9 mouse cellular contexts compared by ENCODE assay signal in the genomic region with DNA sequence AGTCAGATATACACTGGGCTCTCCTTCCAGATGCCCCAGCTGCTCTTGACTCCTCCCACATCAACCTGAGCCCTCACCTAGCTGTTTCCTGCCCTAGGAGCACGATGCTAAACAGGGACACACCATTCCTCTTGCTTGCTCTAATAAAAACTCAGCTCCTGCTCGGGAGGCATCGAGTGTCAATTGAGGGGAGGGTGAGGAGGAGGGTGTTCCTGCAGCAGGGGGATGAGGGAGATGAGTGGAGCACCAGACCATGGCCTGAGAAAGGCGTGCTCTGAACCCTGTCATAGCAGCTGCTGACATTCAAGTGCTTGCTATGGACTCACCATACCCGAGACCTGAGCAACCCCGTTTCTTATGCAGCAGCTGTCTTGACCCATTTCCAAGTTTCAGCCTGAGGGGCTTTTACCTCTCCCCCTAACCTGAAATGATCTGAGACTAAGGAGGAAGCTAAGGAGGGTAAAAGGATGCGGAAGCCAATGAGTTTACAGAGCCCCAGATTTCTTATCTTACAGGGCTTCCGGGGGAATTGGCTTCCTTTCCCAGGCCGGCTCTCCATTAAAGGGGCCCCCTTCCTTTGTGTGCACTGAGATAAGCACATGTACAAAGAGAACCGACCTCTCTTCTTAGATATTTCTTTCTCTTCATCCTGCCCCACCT. TPM values are rescaled to one million over a fixed set of nuclear protein-coding genes. Genes with fewer than 3 reads are reported as not detected.
DNase-seq lines count a peak whose midpoint lies in the region; ATAC-seq and TF ChIP-seq lines count a peak whose summit lies in the region.
"Had no signal": no experiment of that assay in that cellular context is flagged by ENCODE, and none has a peak within 500 bp of the region (broad histone marks: within the 10 kb centered on the region; RNA-seq: fewer than 3 reads in every experiment).

No protein-coding gene starts in this region.

- no peaks in the 10 kb centered on the region for H3K27me3 ChIP-seq in lung, postnatal 0 days (replicated peaks; ENCODE audit: insufficient read depth, low read length)
- no peaks in the 10 kb centered on the region for H3K27me3 ChIP-seq in embryonic facial prominence, embryonic 12.5 days
- H3K27me3 ChIP-seq in limb, embryonic 14.5 days (ENCODE audit: control insufficient read depth, insufficient read depth, low read length): no peaks in the 10 kb centered on the region

- ATAC-seq in lung, postnatal 0 days: peak; percentile 36
- 0 out of 2 replicates have a peak, but pooled peaks have one; percentile 28 for ATAC-seq in embryonic facial prominence, embryonic 12.5 days (ENCODE audit: insufficient number of reproducible peaks, insufficient read depth, low FRiP score, low TSS enrichment)
- ATAC-seq in limb, embryonic 14.5 days (ENCODE audit: low FRiP score, low read depth): peak; percentile 44; the same call in 1 of the 2 replicates
- ATAC-seq: forebrain, embryonic 15.5 days had no signal

- no peak overlapping the region for H3K4me3 ChIP-seq in lung, postnatal 0 days (ENCODE audit: low read depth, low read length)
- no peak overlapping the region for H3K4me3 ChIP-seq in embryonic facial prominence, embryonic 12.5 days
- H3K4me3 ChIP-seq in limb, embryonic 14.5 days (replicated peaks; ENCODE audit: low read length): no peak overlapping the region
- H3K4me3 ChIP-seq: forebrain, embryonic 15.5 days had no signal

- no peak overlapping the region for H3K27ac ChIP-seq in lung, postnatal 0 days (ENCODE audit: low read length)
- H3K27ac ChIP-seq in embryonic facial prominence, embryonic 12.5 days: peak overlapping the region; percentile 42; the same call in 1 of the 2 replicates
- 0 out of 2 replicates have a peak overlapping the region, but pooled peaks have one; percentile 29 for H3K27ac ChIP-seq in limb, embryonic 14.5 days (replicated peaks; ENCODE audit: low read depth, low read length)
- H3K27ac ChIP-seq: forebrain, embryonic 15.5 days; macrophage had no signal

- WGBS in lung, postnatal 0 days: 5% methylated on average over 10 of the region's 10 CpGs
- WGBS in embryonic facial prominence, embryonic 12.5 days: 17% methylated on average over 10 of the region's 10 CpGs
- WGBS in limb, embryonic 14.5 days: 13% methylated on average over 10 of the region's 10 CpGs

- TF ChIP-seq EP300 in lung, postnatal 0 days (IDR thresholded peaks at IDR 0.05): peak; percentile 57; the same call in 1 of the 2 replicates

- TF ChIP-seq POLR2A in limb, embryonic 14.5 days (IDR thresholded peaks at IDR 0.05; ENCODE audit: borderline replicate concordance, extremely low read depth, insufficient read depth, insufficient read length): no peak

- no peak for TF ChIP-seq CTCF in lung, postnatal 0 days (IDR thresholded peaks at IDR 0.05)

- no peaks in the 10 kb centered on the region for H3K9me3 ChIP-seq in lung, postnatal 0 days (ENCODE audit: low read length)
- no peaks in the 10 kb centered on the region for H3K9me3 ChIP-seq in embryonic facial prominence, embryonic 12.5 days
- H3K9me3 ChIP-seq in limb, embryonic 14.5 days (ENCODE audit: control insufficient read depth, low read length): no peaks in the 10 kb centered on the region
- H3K9me3 ChIP-seq: forebrain, embryonic 15.5 days had no signal

- 0 out of 2 replicates have a peak overlapping the region, but pooled peaks have one; percentile 17 for H3K4me2 ChIP-seq in lung, postnatal 0 days (replicated peaks; ENCODE audit: low read depth, low read length)
- no peak overlapping the region for H3K4me2 ChIP-seq in embryonic facial prominence, embryonic 12.5 days (replicated peaks)
- no peak overlapping the region for H3K4me2 ChIP-seq in limb, embryonic 14.5 days (replicated peaks; ENCODE audit: low read depth, low read length, severe bottlenecking)
- H3K4me2 ChIP-seq: forebrain, embryonic 15.5 days had no signal

- peak; percentile 49 for DNase-seq in lung, postnatal 0 days (ENCODE audit: low spot score)
- no peak for DNase-seq in lung, postnatal 36 days
- DNase-seq in limb, embryonic 14.5 days (ENCODE audit: low spot score): no peak
- peak; percentile 45 for DNase-seq in thymus, postnatal 14 days
- no peak for DNase-seq in urinary bladder, postnatal 25 days (ENCODE audit: low spot score)
- DNase-seq in natural killer cell, adult 2 months (ENCODE audit: low spot score in 2 of 2): no peak

- no peak overlapping the region for H3K9ac ChIP-seq in lung, postnatal 0 days (replicated peaks; ENCODE audit: low read depth)
- no peak overlapping the region for H3K9ac ChIP-seq in embryonic facial prominence, embryonic 12.5 days
- no peak overlapping the region for H3K9ac ChIP-seq in limb, embryonic 14.5 days (ENCODE audit: low read depth, low read length, severe bottlenecking)
- H3K9ac ChIP-seq: forebrain, embryonic 15.5 days had no signal

- H3K36me3 ChIP-seq in lung, postnatal 0 days (ENCODE audit: insufficient read depth, low read length): no peaks in the 10 kb centered on the region
- no peaks in the 10 kb centered on the region for H3K36me3 ChIP-seq in embryonic facial prominence, embryonic 12.5 days
- H3K36me3 ChIP-seq in limb, embryonic 14.5 days (ENCODE audit: control insufficient read depth, insufficient read depth, low read length): no peaks in the 10 kb centered on the region
- H3K36me3 ChIP-seq: forebrain, embryonic 15.5 days had no signal

- H3K4me1 ChIP-seq in lung, postnatal 0 days (ENCODE audit: insufficient read depth, low read depth, low read length): peaks cover 21% of the 10 kb centered on the region
- peaks cover 45% of the 10 kb centered on the region for H3K4me1 ChIP-seq in embryonic facial prominence, embryonic 12.5 days
- H3K4me1 ChIP-seq in limb, embryonic 14.5 days (ENCODE audit: control insufficient read depth, insufficient read depth, low read length): peaks cover 27% of the 10 kb centered on the region
- H3K4me1 ChIP-seq: forebrain, embryonic 15.5 days had no signal

RNA-seq across cellular contexts. Expression of gene Cdc7, which starts 51.4 kb away (rescaled TPM):
- 4.3 and 5.2 TPM in 2 replicates for polyA plus RNA-seq in lung, postnatal 0 days (2015; fragmentation: Nextera tagmentation; extraction: Ambion mirVana)
- 57.9 and 60.8 TPM in 2 replicates for polyA plus RNA-seq in embryonic facial prominence, embryonic 12.5 days (2016; fragmentation: Nextera tagmentation; extraction: Ambion mirVana)
- 65.8 and 66.8 TPM in 2 replicates for polyA plus RNA-seq in limb, embryonic 14.5 days (2012; rRNA removed)
- 39.8 and 46.4 TPM in 2 replicates for polyA plus RNA-seq in limb, embryonic 14.5 days (2014; fragmentation: Nextera tagmentation; extraction: Ambion mirVana)

Comparison
In these comparisons a context has a peak if more than half of its experiments do, and no peak if none do; other contexts are left out.
1. DNase-seq: peak in lung, postnatal 0 days (single experiment) and thymus, postnatal 14 days (single experiment); none in lung, postnatal 36 days (single experiment), limb, embryonic 14.5 days (single experiment), urinary bladder, postnatal 25 days (single experiment) and natural killer cell, adult 2 months (0 of 2).
2. Peak in every context shown above with its lines, with median percentiles within 50 percentile points of each other: ATAC-seq.